Mouse (Mus musculus): ENCODE results near the gene Rab7b. TPM values are rescaled to one million over a fixed set of nuclear protein-coding genes. Genes with fewer than 3 reads are reported as not detected.

Rab7b gene
- total and polyA plus RNA-seq, 3 experiments, result 0.19 TPM; not detected in 2

GRCm38 (mm10) chr1:131738760-131739159, 50.3 kb downstream of the Rab7b start:
- no peak for DNase-seq (ENCODE audit: extremely low read depth)
- Histone ChIP-seq H3K9ac (ENCODE audit: insufficient read depth, low read depth) (no peak overlapping the region), H3K27ac (ENCODE audit: insufficient read depth, low read depth) (no peak overlapping the region), H3K27me3 (replicated peaks) (peaks cover 3% of the 10 kb centered on the region), H3K79me2 (replicated peaks; ENCODE audit: control insufficient read depth, extremely low read depth, insufficient read depth, poor library complexity, severe bottlenecking) (no peaks in the 10 kb centered on the region), H3K9me3 (replicated peaks; ENCODE audit: low read length) (peaks cover 3% of the 10 kb centered on the region), H3K4me1 (ENCODE audit: control insufficient read depth in 1 of 2, insufficient read depth in 2 of 2) (peaks cover 2 to 49% of the 10 kb centered on the region in 2 experiments; a peak in 3 of 4 replicates), H3K36me3 (replicated peaks in 1 of 2; ENCODE audit: control insufficient read depth in 1 of 2, insufficient read depth in 1 of 2, low read length in 1 of 2) (no peaks in the 10 kb centered on the region), H3K4me2 (ENCODE audit: insufficient read depth, low read depth, poor library complexity, severe bottlenecking) (no peak overlapping the region), H3K4me3 (replicated peaks in 1 of 3; ENCODE audit: low read depth in 2 of 3, low read length in 2 of 3, poor library complexity in 1 of 3) (no peak overlapping the region)
- TF ChIP-seq BHLHE40 (IDR thresholded peaks at IDR 0.05; ENCODE audit: low read depth, low read length) (0 out of 2 replicates have a peak, but pooled peaks have one; percentile 34), PAX5 (IDR thresholded peaks at IDR 0.05; ENCODE audit: low read length) (no peak)
- dilution Hi-C loops (cut with MboI; ENCODE audit: extremely low pct_ligation_motif_present, extremely low pct_unique_long_range_greater_than_20kb, low sequenced_read_pairs), result no loop called here
- in situ Hi-C loops (cut with MboI; ENCODE audit: low pct_ligation_motif_present, low pct_unique_long_range_greater_than_20kb, low sequenced_read_pairs), result no loop called here

- Histone ChIP-seq H3K4me2 (ENCODE audit: insufficient read depth, low read depth, poor library complexity, severe bottlenecking) (no peak overlapping the region), H3K9me3 (replicated peaks; ENCODE audit: low read length) (no peaks in the 10 kb centered on the region), H3K9ac (ENCODE audit: insufficient read depth, low read depth) (no peak overlapping the region), H3K27me3 (replicated peaks) (peaks cover 3% of the 10 kb centered on the region), H3K4me1 (ENCODE audit: control insufficient read depth in 1 of 2, insufficient read depth in 2 of 2) (peaks cover 2 to 46% of the 10 kb centered on the region in 2 experiments; a peak in 3 of 4 replicates), H3K4me3 (replicated peaks in 1 of 3; ENCODE audit: low read depth in 2 of 3, low read length in 2 of 3, poor library complexity in 1 of 3) (no peak overlapping the region), H3K79me2 (replicated peaks; ENCODE audit: control insufficient read depth, extremely low read depth, insufficient read depth, poor library complexity, severe bottlenecking) (no peaks in the 10 kb centered on the region), H3K27ac (ENCODE audit: insufficient read depth, low read depth) (no peak overlapping the region), H3K36me3 (replicated peaks in 1 of 2; ENCODE audit: control insufficient read depth in 1 of 2, insufficient read depth in 1 of 2, low read length in 1 of 2) (no peaks in the 10 kb centered on the region)
- in situ Hi-C loops (cut with MboI; ENCODE audit: low pct_ligation_motif_present, low pct_unique_long_range_greater_than_20kb, low sequenced_read_pairs), result no loop called here
- no peak for TF ChIP-seq NELFE (IDR thresholded peaks at IDR 0.05; ENCODE audit: low read depth, low read length)
- TF ChIP-seq CTCF (conservative IDR thresholded peaks at IDR 0.05 in 1 of 2, IDR thresholded peaks at IDR 0.05 in 1 of 2; ENCODE audit: low read depth in 2 of 2, low read length in 2 of 2), result no peak
- TF ChIP-seq HCFC1 (IDR thresholded peaks at IDR 0.05; ENCODE audit: low read depth, low read length), result no peak
- TF ChIP-seq MAZ (IDR thresholded peaks at IDR 0.05; ENCODE audit: low read depth, low read length), result no peak
- no peak for TF ChIP-seq MEF2A (IDR thresholded peaks at IDR 0.05; ENCODE audit: borderline replicate concordance, low read depth, low read length)
- no peak for TF ChIP-seq MAX (IDR thresholded peaks at IDR 0.05; ENCODE audit: low read length)
- TF ChIP-seq POLR2AphosphoS2 (IDR thresholded peaks at IDR 0.05; ENCODE audit: low read depth, low read length), result no peak
- TF ChIP-seq SIN3A (IDR thresholded peaks at IDR 0.05; ENCODE audit: low read length), result no peak
- no peak for TF ChIP-seq JUND (conservative IDR thresholded peaks at IDR 0.05; ENCODE audit: low read depth, low read length)
- no peak for TF ChIP-seq E2F4 (IDR thresholded peaks at IDR 0.05; ENCODE audit: insufficient replicate concordance, low read depth, low read length)
- no peak for TF ChIP-seq CHD1 (IDR thresholded peaks at IDR 0.05; ENCODE audit: low read depth, low read length)
- no peak for TF ChIP-seq TCF12 (IDR thresholded peaks at IDR 0.05; ENCODE audit: low read depth, low read length)
- no peak for DNase-seq (ENCODE audit: extremely low read depth)
- dilution Hi-C loops (cut with MboI; ENCODE audit: extremely low pct_ligation_motif_present, extremely low pct_unique_long_range_greater_than_20kb, low sequenced_read_pairs), result no loop called here
Observed at GRCm38 (mm10) chr1:131739481-131740160, 51.1 kb downstream of the Rab7b start.
